Mouse (Mus musculus): ENCODE measurements around the gene Klhdc3. TPM values are rescaled to one million over a fixed set of nuclear protein-coding genes. Genes with fewer than 3 reads are reported as not detected.

Klhdc3 gene
- polyA plus RNA-seq, 1 experiment from 2014 or later = 152 TPM

DNA sequence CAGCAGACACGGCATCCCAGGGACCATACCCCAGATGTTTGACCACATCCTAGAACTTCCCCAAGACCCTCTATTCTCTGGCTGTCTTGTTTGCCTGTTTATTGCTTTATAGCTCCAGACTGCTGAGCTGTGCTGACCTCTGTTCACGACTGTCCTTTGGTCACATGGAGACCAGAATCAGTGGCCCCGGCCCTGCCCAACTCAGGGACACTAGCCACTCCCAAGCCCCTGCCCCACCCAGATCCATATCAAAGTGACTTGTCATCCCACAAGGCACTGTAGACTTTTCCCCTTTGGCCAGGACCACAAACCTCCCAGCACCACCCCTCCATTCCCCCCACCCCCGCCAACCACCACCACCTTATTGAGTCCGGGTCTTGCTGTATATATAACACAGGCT is 18.5 kb upstream of the Klhdc3 start:
- WGBS = 85% methylated on average over 5 of the region's 5 CpGs
- no peak for ATAC-seq
- no peaks in the 10 kb centered on the region for H3K27me3 ChIP-seq
- peaks cover 34% of the 10 kb centered on the region for H3K4me1 ChIP-seq (replicated peaks)
- H3K4me2 ChIP-seq (replicated peaks) = no peak overlapping the region
- H3K9me3 ChIP-seq = no peaks in the 10 kb centered on the region
- no peak overlapping the region for H3K27ac ChIP-seq
- no peak overlapping the region for H3K9ac ChIP-seq (replicated peaks)
- peaks cover 37% of the 10 kb centered on the region for H3K36me3 ChIP-seq
- no peak overlapping the region for H3K4me3 ChIP-seq (replicated peaks)

DNA sequence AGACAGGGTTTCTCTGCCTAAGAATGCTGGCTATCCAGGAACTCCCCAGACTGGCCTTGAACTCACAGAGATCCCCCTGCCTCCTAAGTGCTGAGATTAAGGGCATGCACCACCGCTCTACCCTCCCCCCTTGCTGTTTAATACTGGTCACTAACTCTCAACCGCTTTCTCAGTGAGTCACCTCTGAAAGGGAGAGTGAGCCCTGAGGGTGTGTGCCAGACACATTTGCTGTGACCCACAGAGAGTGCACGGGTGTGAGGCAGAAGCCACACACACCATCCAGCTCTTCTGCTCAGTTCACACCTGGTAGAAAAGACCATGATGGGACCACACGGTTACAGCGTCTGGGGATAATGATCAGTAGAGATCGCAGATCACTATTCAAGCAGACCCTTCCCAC is 17.8 kb upstream of the Klhdc3 start:
- no peaks in the 10 kb centered on the region for H3K27me3 ChIP-seq
- H3K27ac ChIP-seq = no peak overlapping the region
- ATAC-seq = no peak
- H3K9me3 ChIP-seq = no peaks in the 10 kb centered on the region
- no peak overlapping the region for H3K4me3 ChIP-seq (replicated peaks)
- peaks cover 27% of the 10 kb centered on the region for H3K4me1 ChIP-seq (replicated peaks)
- 95% methylated on average over 6 of the region's 6 CpGs for WGBS
- peaks cover 37% of the 10 kb centered on the region for H3K36me3 ChIP-seq
- no peak overlapping the region for H3K9ac ChIP-seq (replicated peaks)
- no peak overlapping the region for H3K4me2 ChIP-seq (replicated peaks)

DNA sequence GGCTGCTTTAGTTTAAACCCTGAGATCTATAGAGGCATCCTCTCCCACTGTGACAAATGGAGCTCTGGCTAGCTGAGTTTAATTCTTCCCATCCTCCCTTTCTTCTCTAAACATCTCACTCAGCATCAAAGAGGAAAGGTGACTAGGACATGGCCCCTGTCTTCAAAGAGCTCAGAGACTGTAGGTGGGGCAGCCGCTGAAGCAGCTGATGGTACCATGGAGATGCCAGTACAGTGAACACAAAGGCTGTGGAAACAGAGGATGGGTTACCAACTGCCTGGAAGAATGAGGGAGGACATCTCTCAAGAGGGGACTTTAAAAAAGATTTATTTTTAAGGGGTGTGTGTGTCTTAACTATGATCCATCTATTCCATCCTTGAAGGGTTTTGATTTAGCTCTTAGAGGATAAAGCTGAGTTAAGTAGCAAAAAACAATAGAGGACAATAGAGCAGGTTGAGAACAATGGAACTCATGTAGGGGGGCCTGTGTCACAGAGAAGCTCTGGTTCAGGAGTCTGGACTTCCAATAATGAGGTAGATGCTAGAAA is 13.9 kb upstream of the Klhdc3 start:
- Histone ChIP-seq H3K4me2 (replicated peaks) (no peak overlapping the region), H3K4me3 (replicated peaks) (no peak overlapping the region), H3K4me1 (replicated peaks) (no peaks in the 10 kb centered on the region), H3K27ac (no peak overlapping the region), H3K9me3 (no peaks in the 10 kb centered on the region), H3K36me3 (peaks cover 43% of the 10 kb centered on the region), H3K27me3 (no peaks in the 10 kb centered on the region), H3K9ac (replicated peaks) (no peak overlapping the region)
- no peak for ATAC-seq
- WGBS = 82% methylated on average over 1 of the region's 1 CpGs

DNA sequence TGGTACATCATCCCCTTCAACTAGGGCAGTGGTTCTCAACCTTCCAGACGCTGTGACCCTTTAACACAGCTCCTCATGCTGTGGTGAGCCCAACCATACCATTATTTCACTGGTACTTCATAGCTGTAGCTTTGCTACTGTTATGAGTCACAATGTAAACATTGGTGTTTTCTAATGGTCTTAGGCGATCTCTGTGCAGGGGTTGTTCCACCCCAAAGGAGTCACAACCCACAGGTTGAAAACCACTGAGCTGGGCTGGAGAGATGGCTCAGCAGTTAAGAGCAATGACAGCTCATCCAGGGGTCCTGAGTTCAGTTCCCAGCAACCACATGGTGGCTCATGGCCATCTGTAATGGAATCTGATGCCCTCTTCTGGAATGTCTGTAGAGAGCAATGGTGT is 10.7 kb upstream of the Klhdc3 start:
- H3K27me3 ChIP-seq = no peaks in the 10 kb centered on the region
- no peak overlapping the region for H3K4me3 ChIP-seq (replicated peaks)
- no peak overlapping the region for H3K9ac ChIP-seq (replicated peaks)
- no peak for ATAC-seq
- no peaks in the 10 kb centered on the region for H3K9me3 ChIP-seq
- 96% methylated on average over 2 of the region's 2 CpGs for WGBS
- H3K36me3 ChIP-seq = peaks cover 36% of the 10 kb centered on the region
- H3K4me2 ChIP-seq (replicated peaks) = no peak overlapping the region
- H3K27ac ChIP-seq = no peak overlapping the region
- H3K4me1 ChIP-seq (replicated peaks) = no peaks in the 10 kb centered on the region

- Histone ChIP-seq H3K9me3 (no peaks in the 10 kb centered on the region), H3K27ac (no peak overlapping the region), H3K4me2 (replicated peaks) (no peak overlapping the region), H3K9ac (replicated peaks) (no peak overlapping the region), H3K36me3 (peaks cover 36% of the 10 kb centered on the region), H3K27me3 (no peaks in the 10 kb centered on the region), H3K4me3 (replicated peaks) (no peak overlapping the region), H3K4me1 (replicated peaks) (no peaks in the 10 kb centered on the region)
- no peak for ATAC-seq
- WGBS = 97% methylated on average over 12 of the region's 12 CpGs
These were observed 10.0 kb upstream of the Klhdc3 start for GRCm38 (mm10) chr17:46690665-46691064.

- no peak for ATAC-seq
- Histone ChIP-seq H3K4me1 (replicated peaks) (peaks cover 10% of the 10 kb centered on the region), H3K4me3 (replicated peaks) (no peak overlapping the region), H3K9me3 (no peaks in the 10 kb centered on the region), H3K9ac (replicated peaks) (no peak overlapping the region), H3K36me3 (peaks cover 52% of the 10 kb centered on the region), H3K27me3 (no peaks in the 10 kb centered on the region), H3K27ac (no peak overlapping the region), H3K4me2 (replicated peaks) (no peak overlapping the region)
- 92% methylated on average over 6 of the region's 6 CpGs for WGBS
These were observed 5.2 kb upstream of the Klhdc3 start for GRCm38 (mm10) chr17:46685913-46686312.

DNA sequence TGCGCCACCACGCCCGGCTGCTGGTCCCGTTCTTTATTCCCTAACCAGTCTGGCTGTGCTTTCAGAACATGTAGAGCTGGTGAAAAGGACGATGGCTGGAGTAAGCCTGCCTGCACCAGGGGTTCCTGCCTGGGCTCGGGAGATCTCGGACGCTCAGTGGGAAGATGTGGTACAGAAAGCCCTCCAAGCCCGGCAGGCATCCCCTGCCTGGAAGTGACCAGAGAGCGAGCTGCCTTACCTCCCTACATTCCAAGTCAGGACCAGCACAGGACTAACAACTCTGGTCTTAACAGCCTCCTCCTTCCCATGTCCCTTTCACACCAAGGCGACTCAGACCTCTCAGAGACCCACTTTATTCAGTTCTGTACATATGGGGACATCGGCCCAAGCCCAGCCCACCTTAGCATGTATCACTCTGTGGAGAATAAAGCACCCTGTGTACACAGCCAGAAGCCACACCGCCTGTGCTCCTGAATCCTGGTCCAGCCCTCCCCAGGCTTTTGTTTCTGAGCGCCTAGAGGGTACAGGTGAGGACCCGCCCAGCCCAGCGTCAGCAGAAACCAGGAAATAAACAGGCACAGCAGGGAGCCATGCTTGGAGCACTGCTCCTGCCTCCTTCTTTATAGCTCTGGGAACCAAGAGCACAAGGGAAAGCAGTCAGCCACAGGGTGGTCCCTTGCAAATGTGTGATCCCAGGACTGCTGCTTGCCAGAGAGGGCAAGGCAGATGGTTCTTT is 2.1 kb upstream of the Klhdc3 start:
- Histone ChIP-seq H3K4me2 (replicated peaks) (no peak overlapping the region), H3K9ac (replicated peaks) (no peak overlapping the region), H3K36me3 (peaks cover 57% of the 10 kb centered on the region), H3K4me1 (replicated peaks) (peaks cover 32% of the 10 kb centered on the region), H3K27ac (no peak overlapping the region), H3K27me3 (no peaks in the 10 kb centered on the region), H3K9me3 (no peaks in the 10 kb centered on the region), H3K4me3 (replicated peaks) (no peak overlapping the region)
- WGBS = 86% methylated on average over 16 of the region's 16 CpGs
- ATAC-seq = no peak

- Histone ChIP-seq H3K27ac (peak overlapping the region; percentile 66; the same call in 1 of the 2 replicates), H3K36me3 (peaks cover 59% of the 10 kb centered on the region), H3K9me3 (no peaks in the 10 kb centered on the region), H3K4me3 (replicated peaks) (peak overlapping the region; percentile 71), H3K9ac (replicated peaks) (peak overlapping the region; percentile 80), H3K4me2 (replicated peaks) (peak overlapping the region; percentile 92), H3K27me3 (no peaks in the 10 kb centered on the region), H3K4me1 (replicated peaks) (peaks cover 32% of the 10 kb centered on the region)
- 27% methylated on average over 12 of the region's 12 CpGs for WGBS
- 0 out of 2 replicates have a peak, but pooled peaks have one; percentile 2 for ATAC-seq
These were observed 878 bp upstream of the Klhdc3 start for GRCm38 (mm10) chr17:46681466-46682118.

DNA sequence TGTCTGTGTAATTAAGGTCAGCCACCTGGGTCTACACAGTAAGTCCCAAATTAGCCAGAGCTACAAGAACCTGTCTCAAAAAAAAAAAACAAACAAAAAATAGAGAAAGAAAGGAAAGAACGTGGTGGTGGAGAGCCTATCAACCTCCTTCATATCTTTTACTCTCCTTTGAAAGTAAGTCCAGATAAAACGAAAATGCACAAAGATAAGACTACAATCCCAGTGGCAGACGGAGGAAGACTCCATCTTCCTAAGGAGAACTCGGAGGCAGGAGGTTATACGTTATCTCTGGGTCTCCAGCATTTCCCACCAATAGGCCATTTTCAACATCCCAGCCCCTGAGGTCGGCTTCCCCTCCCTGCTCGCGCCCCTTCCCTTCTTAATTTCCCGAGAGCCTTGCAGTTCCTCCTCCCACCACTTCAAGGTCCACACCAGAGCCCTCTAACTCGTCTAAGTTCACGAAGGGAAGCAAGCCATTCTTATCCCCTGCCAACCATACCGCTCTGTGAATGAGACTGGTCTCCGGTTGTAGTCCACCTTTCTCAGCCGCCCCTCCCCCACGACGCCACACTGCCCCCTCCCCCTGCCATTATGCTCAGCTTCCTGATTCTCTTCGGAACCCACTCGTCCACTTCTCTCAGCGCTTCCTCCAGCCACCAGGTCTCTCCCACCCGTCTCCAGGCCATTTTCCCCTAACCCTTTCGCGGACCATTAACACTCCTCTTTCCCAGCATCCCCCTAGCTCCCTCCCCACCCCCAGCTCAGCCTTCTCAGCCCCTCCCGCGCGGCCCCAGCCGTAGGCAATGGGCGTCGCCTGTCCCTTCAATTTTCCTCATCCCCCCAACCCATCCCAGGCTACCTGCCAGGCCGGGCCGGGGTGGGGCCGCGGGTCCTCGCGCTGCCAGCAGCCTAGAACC is 613 bp downstream of the Klhdc3 start:
- H3K4me2 ChIP-seq (replicated peaks) = peak overlapping the region; percentile 82
- peaks cover 33% of the 10 kb centered on the region for H3K4me1 ChIP-seq (replicated peaks)
- no peaks in the 10 kb centered on the region for H3K9me3 ChIP-seq
- H3K36me3 ChIP-seq = peaks cover 59% of the 10 kb centered on the region
- H3K4me3 ChIP-seq (replicated peaks) = peak overlapping the region; percentile 71
- H3K27me3 ChIP-seq = no peaks in the 10 kb centered on the region
- under 1% methylated on average over 34 of the region's 34 CpGs for WGBS
- no peak for ATAC-seq
- H3K27ac ChIP-seq = peak overlapping the region; percentile 91
- peak overlapping the region; percentile 69 for H3K9ac ChIP-seq (replicated peaks)

GRCm38 (mm10) chr17:46678911-46679310 is 1.8 kb downstream of the Klhdc3 start:
- H3K27ac ChIP-seq = no peak overlapping the region
- no peaks in the 10 kb centered on the region for H3K27me3 ChIP-seq
- H3K4me3 ChIP-seq (replicated peaks) = peak overlapping the region; percentile 71
- 71% methylated on average over 9 of the region's 9 CpGs for WGBS
- ATAC-seq = no peak
- H3K4me2 ChIP-seq (replicated peaks) = peak overlapping the region; percentile 82
- no peaks in the 10 kb centered on the region for H3K9me3 ChIP-seq
- peak overlapping the region; percentile 69 for H3K9ac ChIP-seq (replicated peaks)
- peaks cover 53% of the 10 kb centered on the region for H3K36me3 ChIP-seq
- H3K4me1 ChIP-seq (replicated peaks) = peaks cover 41% of the 10 kb centered on the region

GRCm38 (mm10) chr17:46678416-46678815 is 2.3 kb downstream of the Klhdc3 start, which contains the start of gene Mea1:
TSS of gene Mea1 (plus strand) at chr17:46678793.
- H3K9ac ChIP-seq (replicated peaks) = peak within 1 kb of the TSS; percentile 69
- H3K36me3 ChIP-seq = peaks cover 48% of the 10 kb centered on the region
- H3K4me2 ChIP-seq (replicated peaks) = peak within 1 kb of the TSS; percentile 82
- 79% methylated on average over 9 of the region's 9 CpGs for WGBS
- no peaks in the 10 kb centered on the region for H3K27me3 ChIP-seq
- no peaks in the 10 kb centered on the region for H3K9me3 ChIP-seq
- H3K4me3 ChIP-seq (replicated peaks) = peak within 1 kb of the TSS; percentile 71
- H3K4me1 ChIP-seq (replicated peaks) = peaks cover 46% of the 10 kb centered on the region
- ATAC-seq = no peak
- peak within 1 kb of the TSS; percentile 91; the same call in 1 of the 2 replicates for H3K27ac ChIP-seq
